Mouse (Mus musculus): ENCODE results near the gene Unc50. TPM values are rescaled to one million over a fixed set of nuclear protein-coding genes. Genes with fewer than 3 reads are reported as not detected.

Gene Unc50
- polyA plus RNA-seq, 1 experiment from 2014 or later = 116 TPM

GRCm38 (mm10) chr1:37478416-37478815 lies 48.5 kb downstream of the Unc50 start:
- Histone ChIP-seq H3K36me3 (no peaks in the 10 kb centered on the region), H3K9ac (no peak overlapping the region), H3K27me3 (no peaks in the 10 kb centered on the region), H3K9me3 (no peaks in the 10 kb centered on the region), H3K4me1 (replicated peaks) (no peaks in the 10 kb centered on the region), H3K4me3 (no peak overlapping the region), H3K27ac (replicated peaks) (no peak overlapping the region), H3K4me2 (no peak overlapping the region)
- WGBS = 73% methylated on average over 7 of the region's 7 CpGs
- no peak for ATAC-seq (ENCODE audit: low FRiP score, low read depth)

DNA sequence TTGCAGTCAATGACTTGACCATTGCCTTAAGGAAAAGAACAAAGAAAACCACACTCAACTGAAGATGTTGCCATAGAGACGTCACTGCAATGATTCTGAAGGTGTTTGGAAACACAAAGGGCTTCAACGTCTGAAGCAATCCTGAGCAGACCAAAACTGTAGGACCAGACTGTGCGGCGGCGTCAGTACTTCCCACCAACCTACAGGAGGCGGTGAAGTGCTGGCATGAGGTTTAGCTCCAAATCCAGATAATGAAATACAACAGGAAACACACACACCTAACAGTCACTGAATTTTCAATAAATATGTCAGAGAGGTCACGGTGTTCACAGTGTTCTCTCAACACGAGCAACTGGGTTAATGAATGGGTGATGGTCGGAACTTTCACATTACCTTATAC lies 49.1 kb downstream of the Unc50 start:
- Histone ChIP-seq H3K4me2 (no peak overlapping the region), H3K4me3 (no peak overlapping the region), H3K4me1 (replicated peaks) (no peaks in the 10 kb centered on the region), H3K36me3 (no peaks in the 10 kb centered on the region), H3K27me3 (no peaks in the 10 kb centered on the region), H3K9me3 (no peaks in the 10 kb centered on the region), H3K9ac (no peak overlapping the region), H3K27ac (replicated peaks) (no peak overlapping the region)
- WGBS = 73% methylated on average over 9 of the region's 9 CpGs
- no peak for ATAC-seq (ENCODE audit: low FRiP score, low read depth)

DNA sequence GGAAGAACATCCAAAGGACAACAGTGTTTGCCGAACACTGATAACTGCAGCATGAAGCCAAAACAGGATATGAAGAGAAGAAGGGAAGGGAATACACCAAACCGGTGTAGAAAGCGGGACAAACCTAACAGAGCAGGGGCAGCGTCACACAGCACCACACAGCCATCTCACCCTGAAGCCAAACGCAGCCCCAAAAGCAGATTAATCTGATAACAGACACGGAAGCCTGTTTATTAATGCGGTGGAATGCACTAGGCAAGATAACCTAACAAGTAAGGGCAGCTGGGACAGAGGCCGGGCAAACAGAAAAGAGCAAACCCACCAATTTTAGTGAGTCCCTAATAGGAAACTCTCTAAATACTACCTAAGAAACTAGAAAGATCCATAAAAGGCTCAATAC lies 49.8 kb downstream of the Unc50 start:
- no peaks in the 10 kb centered on the region for H3K4me1 ChIP-seq (replicated peaks)
- no peaks in the 10 kb centered on the region for H3K36me3 ChIP-seq
- 94% methylated on average over 8 of the region's 8 CpGs for WGBS
- no peak overlapping the region for H3K4me3 ChIP-seq
- H3K9ac ChIP-seq = no peak overlapping the region
- no peak overlapping the region for H3K4me2 ChIP-seq
- no peaks in the 10 kb centered on the region for H3K27me3 ChIP-seq
- no peak for ATAC-seq (ENCODE audit: low FRiP score, low read depth)
- no peaks in the 10 kb centered on the region for H3K9me3 ChIP-seq
- H3K27ac ChIP-seq (replicated peaks) = no peak overlapping the region

DNA sequence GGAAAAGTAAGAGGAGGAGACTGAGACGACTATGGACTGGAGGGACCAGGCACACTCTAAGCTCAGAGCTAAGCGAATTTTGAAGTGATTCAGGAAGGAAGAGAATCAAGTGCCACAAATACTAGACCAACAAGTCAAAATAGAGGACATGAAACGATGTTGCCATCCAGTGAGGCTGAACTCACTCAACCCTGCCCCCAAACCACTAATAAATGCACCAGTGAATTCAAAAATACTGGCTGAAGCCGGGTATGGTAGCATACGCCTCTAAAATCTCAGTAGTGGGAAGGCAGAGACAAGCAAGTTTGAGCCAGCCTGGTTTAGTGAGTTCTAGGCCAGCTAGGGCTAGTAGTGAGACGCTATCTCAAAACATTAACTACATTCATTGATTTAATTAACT lies 50.8 kb downstream of the Unc50 start:
- no peak for ATAC-seq (ENCODE audit: low FRiP score, low read depth)
- no peaks in the 10 kb centered on the region for H3K4me1 ChIP-seq (replicated peaks)
- no peaks in the 10 kb centered on the region for H3K27me3 ChIP-seq
- no peak overlapping the region for H3K4me2 ChIP-seq
- no peak overlapping the region for H3K27ac ChIP-seq (replicated peaks)
- H3K9ac ChIP-seq = no peak overlapping the region
- 87% methylated on average over 6 of the region's 6 CpGs for WGBS
- H3K36me3 ChIP-seq = no peaks in the 10 kb centered on the region
- H3K4me3 ChIP-seq = no peak overlapping the region
- no peaks in the 10 kb centered on the region for H3K9me3 ChIP-seq

- Histone ChIP-seq H3K27ac (replicated peaks) (no peak overlapping the region), H3K9ac (no peak overlapping the region), H3K9me3 (no peaks in the 10 kb centered on the region), H3K27me3 (no peaks in the 10 kb centered on the region), H3K4me1 (replicated peaks) (no peaks in the 10 kb centered on the region), H3K36me3 (no peaks in the 10 kb centered on the region), H3K4me2 (no peak overlapping the region), H3K4me3 (no peak overlapping the region)
- 89% methylated on average over 2 of the region's 2 CpGs for WGBS
- ATAC-seq (ENCODE audit: low FRiP score, low read depth) = no peak
Measured at GRCm38 (mm10) chr1:37481331-37481730, 51.4 kb downstream of the Unc50 start.

DNA sequence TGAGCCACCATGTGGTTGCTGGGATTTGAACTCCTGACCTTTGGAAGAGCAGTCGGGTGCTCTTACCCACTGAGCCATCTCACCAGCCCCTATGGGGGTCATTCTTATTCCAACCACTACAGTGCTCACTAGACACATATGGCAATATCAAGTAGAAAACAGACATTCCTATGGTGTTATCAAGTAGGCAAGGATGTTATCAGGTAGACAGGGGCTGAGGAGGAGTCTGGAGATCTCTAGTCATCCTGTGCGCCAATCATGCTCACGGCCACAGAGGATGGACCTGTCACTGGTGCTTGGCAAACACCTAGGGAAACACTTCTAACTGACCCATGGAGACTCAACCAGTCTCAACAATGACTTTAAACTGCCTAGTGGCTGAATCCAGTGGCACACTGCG lies 54.7 kb downstream of the Unc50 start:
- H3K4me2 ChIP-seq = no peak overlapping the region
- no peaks in the 10 kb centered on the region for H3K9me3 ChIP-seq
- H3K36me3 ChIP-seq = peaks cover 8% of the 10 kb centered on the region; the same call in 1 of the 2 replicates
- no peak overlapping the region for H3K9ac ChIP-seq
- no peak for ATAC-seq (ENCODE audit: low FRiP score, low read depth)
- H3K27me3 ChIP-seq = no peaks in the 10 kb centered on the region
- WGBS = 89% methylated on average over 4 of the region's 4 CpGs
- no peak overlapping the region for H3K4me3 ChIP-seq
- H3K27ac ChIP-seq (replicated peaks) = no peak overlapping the region
- no peaks in the 10 kb centered on the region for H3K4me1 ChIP-seq (replicated peaks)

GRCm38 (mm10) chr1:37486439-37486838 lies 56.5 kb downstream of the Unc50 start:
- Histone ChIP-seq H3K4me2 (no peak overlapping the region), H3K9ac (no peak overlapping the region), H3K9me3 (no peaks in the 10 kb centered on the region), H3K27ac (replicated peaks) (no peak overlapping the region), H3K27me3 (no peaks in the 10 kb centered on the region), H3K4me3 (no peak overlapping the region), H3K36me3 (peaks cover 8% of the 10 kb centered on the region; the same call in 1 of the 2 replicates), H3K4me1 (replicated peaks) (no peaks in the 10 kb centered on the region)
- 93% methylated on average over 1 of the region's 1 CpGs for WGBS
- no peak for ATAC-seq (ENCODE audit: low FRiP score, low read depth)

DNA sequence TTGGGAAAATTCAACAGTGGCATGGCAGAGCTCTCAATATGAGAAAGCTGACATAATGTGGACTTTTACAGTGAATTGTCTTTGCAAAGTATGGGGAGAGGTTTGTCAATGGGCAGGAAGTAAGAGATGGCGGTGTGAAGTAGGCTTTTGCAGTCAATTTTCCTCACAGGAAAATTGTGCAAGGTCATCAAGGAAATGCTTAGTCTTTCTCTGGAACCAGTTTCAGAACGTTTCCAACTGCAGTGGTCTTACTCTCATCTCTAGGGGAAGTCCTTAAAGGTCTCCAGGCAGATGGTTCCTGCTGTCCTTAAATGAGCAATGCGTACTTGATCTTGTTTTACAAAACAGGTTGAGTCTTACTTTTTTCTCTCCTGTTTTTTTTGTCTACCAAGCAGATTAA lies 57.1 kb downstream of the Unc50 start:
- 86% methylated on average over 3 of the region's 3 CpGs for WGBS
- ATAC-seq (ENCODE audit: low FRiP score, low read depth) = no peak
- Histone ChIP-seq H3K27ac (replicated peaks) (no peak overlapping the region), H3K36me3 (peaks cover 8% of the 10 kb centered on the region; the same call in 1 of the 2 replicates), H3K27me3 (no peaks in the 10 kb centered on the region), H3K9ac (no peak overlapping the region), H3K4me1 (replicated peaks) (no peaks in the 10 kb centered on the region), H3K4me2 (no peak overlapping the region), H3K9me3 (no peaks in the 10 kb centered on the region), H3K4me3 (no peak overlapping the region)

GRCm38 (mm10) chr1:37488531-37488930 lies 58.6 kb downstream of the Unc50 start:
- Histone ChIP-seq H3K9ac (no peak overlapping the region), H3K4me2 (no peak overlapping the region), H3K27ac (replicated peaks) (no peak overlapping the region), H3K27me3 (peaks cover 8% of the 10 kb centered on the region; the same call in 1 of the 2 replicates), H3K4me1 (replicated peaks) (no peaks in the 10 kb centered on the region), H3K4me3 (no peak overlapping the region), H3K9me3 (no peaks in the 10 kb centered on the region), H3K36me3 (peaks cover 8% of the 10 kb centered on the region; the same call in 1 of the 2 replicates)
- ATAC-seq (ENCODE audit: low FRiP score, low read depth) = no peak
- WGBS = 89% methylated on average over 12 of the region's 12 CpGs

Other genes starting within 250 kb of the Unc50 start
- gene Cnga3, start 215.7 kb upstream of the Unc50 start, polyA plus RNA-seq (2015; fragmentation: Nextera tagmentation; extraction: Ambion mirVana) = 0.09 TPM in 1 of 2 replicates, not detected in the other
- 69.9 and 73.5 TPM in 2 replicates for gene Inpp4a, start 130.3 kb upstream of the Unc50 start, polyA plus RNA-seq (2015; fragmentation: Nextera tagmentation; extraction: Ambion mirVana)
- gene Coa5, start within 50 bp of the Unc50 start, polyA plus RNA-seq (2015; fragmentation: Nextera tagmentation; extraction: Ambion mirVana) = 59.8 and 60.1 TPM in 2 replicates
- gene Mgat4a, start 110.9 kb downstream of the Unc50 start, polyA plus RNA-seq (2015; fragmentation: Nextera tagmentation; extraction: Ambion mirVana) = 9.3 and 12.6 TPM in 2 replicates